In genomic region chr19:4813015-4813414, GRCm38 (mm10) we compare ENCODE assay signal across 10 mouse cellular contexts. TPM values are rescaled to one million over a fixed set of nuclear protein-coding genes. Genes with fewer than 3 reads are reported as not detected.
DNase-seq lines count a peak whose midpoint lies in the region; ATAC-seq and TF ChIP-seq lines count a peak whose summit lies in the region.
"Had no signal": no experiment of that assay in that cellular context is flagged by ENCODE, and none has a peak within 500 bp of the region (broad histone marks: within the 10 kb centered on the region; RNA-seq: fewer than 3 reads in every experiment).

No protein-coding gene starts in this region.

- no peak for TF ChIP-seq POLR2A in ES-Bruce4 (IDR thresholded peaks at IDR 0.05; ENCODE audit: insufficient read depth, low read length)

- TF ChIP-seq CTCF in kidney, postnatal 0 days (IDR thresholded peaks at IDR 0.05; ENCODE audit: low read depth): peak; percentile 52
- TF ChIP-seq CTCF in ES-Bruce4 (IDR thresholded peaks at IDR 0.05; ENCODE audit: low read depth, low read length): peak; percentile 70

- no peak overlapping the region for H3K9ac ChIP-seq in kidney, postnatal 0 days (ENCODE audit: low read depth, low read length)
- no peak overlapping the region for H3K9ac ChIP-seq in kidney, embryonic 14.5 days (ENCODE audit: low read depth, low read length)
- no peak overlapping the region for H3K9ac ChIP-seq in ES-Bruce4 (ENCODE audit: low read depth, poor library complexity, severe bottlenecking)
- H3K9ac ChIP-seq: hindbrain, embryonic 15.5 days had no signal

- H3K27ac ChIP-seq in kidney, postnatal 0 days: no peak overlapping the region
- no peak overlapping the region for H3K27ac ChIP-seq in kidney, embryonic 14.5 days (ENCODE audit: low read depth, low read length)
- H3K27ac ChIP-seq in ES-Bruce4 (ENCODE audit: insufficient read depth, low read length): no peak overlapping the region
- no peak overlapping the region for H3K27ac ChIP-seq in heart, embryonic 10.5 days

- H3K36me3 ChIP-seq in kidney, postnatal 0 days (ENCODE audit: insufficient read depth, low read length): no peaks in the 10 kb centered on the region
- H3K36me3 ChIP-seq in kidney, embryonic 14.5 days (ENCODE audit: control insufficient read depth, insufficient read depth, low read length): no peaks in the 10 kb centered on the region
- no peaks in the 10 kb centered on the region for H3K36me3 ChIP-seq in ES-Bruce4 (ENCODE audit: control insufficient read depth, insufficient read depth, low read length, poor library complexity, severe bottlenecking)
- no peaks in the 10 kb centered on the region for H3K36me3 ChIP-seq in heart, embryonic 10.5 days
- H3K36me3 ChIP-seq: hindbrain, embryonic 15.5 days had no signal

- 87% methylated on average over 6 of the region's 6 CpGs for WGBS in kidney, postnatal 0 days
- 87% methylated on average over 6 of the region's 6 CpGs for WGBS in kidney, embryonic 14.5 days
- WGBS in heart, embryonic 10.5 days: 69% methylated on average over 6 of the region's 6 CpGs

- H3K4me3 ChIP-seq in kidney, postnatal 0 days (replicated peaks; ENCODE audit: low read depth, low read length): no peak overlapping the region
- no peak overlapping the region for H3K4me3 ChIP-seq in kidney, embryonic 14.5 days (ENCODE audit: low read length)
- no peak overlapping the region for H3K4me3 ChIP-seq in ES-Bruce4 (ENCODE audit: low read depth, low read length)
- no peak overlapping the region for H3K4me3 ChIP-seq in heart, embryonic 10.5 days

- no peak for DNase-seq in kidney, postnatal 0 days (ENCODE audit: low spot score)
- DNase-seq in ZHBTc4 (ENCODE audit: low read depth, low spot score): peak; percentile 90
- DNase-seq in naive thymus-derived CD4-positive, alpha-beta T cell, adult 2 months (ENCODE audit: low read depth): peak; percentile 59
- no peak for DNase-seq in heart, embryonic 10.5 days (ENCODE audit: low spot score)
- no peak for DNase-seq in right cerebral cortex, adult 18-20 months

- H3K4me1 ChIP-seq in kidney, postnatal 0 days (replicated peaks; ENCODE audit: insufficient read depth, low read length): peaks cover 10% of the 10 kb centered on the region; the same call in 1 of the 2 replicates
- H3K4me1 ChIP-seq in kidney, embryonic 14.5 days (ENCODE audit: control insufficient read depth, insufficient read depth, low read length): peaks cover 17% of the 10 kb centered on the region
- peaks cover 2% of the 10 kb centered on the region for H3K4me1 ChIP-seq in ES-Bruce4 (ENCODE audit: control insufficient read depth, insufficient read depth, low read length)
- peaks cover 10% of the 10 kb centered on the region for H3K4me1 ChIP-seq in heart, embryonic 10.5 days

- no peak for ATAC-seq in kidney, postnatal 0 days (replicated peaks; ENCODE audit: low FRiP score, low read depth)
- no peak for ATAC-seq in kidney, embryonic 14.5 days (ENCODE audit: low FRiP score, low TSS enrichment)
- ATAC-seq in erythroblast, adult 5-6 weeks (replicated peaks; ENCODE audit: low FRiP score, poor library complexity, severe bottlenecking): no peak

- no peak overlapping the region for H3K4me2 ChIP-seq in kidney, postnatal 0 days (ENCODE audit: low read length)
- H3K4me2 ChIP-seq in kidney, embryonic 14.5 days (replicated peaks; ENCODE audit: low read depth, low read length): no peak overlapping the region

- H3K9me3 ChIP-seq in kidney, postnatal 0 days (replicated peaks; ENCODE audit: low read length): no peaks in the 10 kb centered on the region
- no peaks in the 10 kb centered on the region for H3K9me3 ChIP-seq in kidney, embryonic 14.5 days (ENCODE audit: control insufficient read depth, low read length)
- H3K9me3 ChIP-seq in ES-Bruce4 (replicated peaks; ENCODE audit: control insufficient read depth, insufficient read depth, low read length, poor library complexity, severe bottlenecking): no peaks in the 10 kb centered on the region
- H3K9me3 ChIP-seq in heart, embryonic 10.5 days: no peaks in the 10 kb centered on the region
- H3K9me3 ChIP-seq: hindbrain, embryonic 15.5 days had no signal

- H3K27me3 ChIP-seq in kidney, postnatal 0 days (ENCODE audit: insufficient read depth, low read length): no peaks in the 10 kb centered on the region
- no peaks in the 10 kb centered on the region for H3K27me3 ChIP-seq in kidney, embryonic 14.5 days (ENCODE audit: control insufficient read depth, insufficient read depth, low read length)
- no peaks in the 10 kb centered on the region for H3K27me3 ChIP-seq in ES-Bruce4 (ENCODE audit: control insufficient read depth, insufficient read depth, low read length, poor library complexity, severe bottlenecking)
- no peaks in the 10 kb centered on the region for H3K27me3 ChIP-seq in heart, embryonic 10.5 days (ENCODE audit: insufficient read depth, poor library complexity, severe bottlenecking)
- H3K27me3 ChIP-seq: hindbrain, embryonic 15.5 days had no signal

- no peak for TF ChIP-seq EP300 in ES-Bruce4 (IDR thresholded peaks at IDR 0.05; ENCODE audit: insufficient read depth, low read depth, low read length)

RNA-seq across cellular contexts. Expression of gene Rbm14, which starts 1.6 kb away (rescaled TPM):
- polyA plus RNA-seq in kidney, postnatal 0 days (2015; fragmentation: Nextera tagmentation; extraction: Ambion mirVana): 43.8 and 48.8 TPM in 2 replicates
- polyA plus RNA-seq in kidney, embryonic 14.5 days (2014; fragmentation: Nextera tagmentation; extraction: Ambion mirVana): 71.4 and 102 TPM in 2 replicates
- 79.2 and 85.2 TPM in 2 replicates for polyA plus RNA-seq in ES-Bruce4 (2011; ENCODE audit: insufficient read depth, insufficient read length, low read depth, missing spikeins)
- 78.0 and 92.7 TPM in 2 replicates for polyA plus RNA-seq in heart, embryonic 10.5 days (2016; fragmentation: Nextera tagmentation; extraction: Ambion mirVana)
- 63.8 and 73.6 TPM in 2 replicates for total RNA-seq in erythroblast, adult 5-6 weeks (2015; ENCODE audit: low replicate concordance)
- 59.4 and 71.3 TPM in 2 replicates for total RNA-seq in erythroblast, adult 5-6 weeks (2017; ENCODE audit: low replicate concordance)

RNA-seq across cellular contexts. Expression of gene Gm21992, which starts 1.6 kb away (rescaled TPM):
- polyA plus RNA-seq in kidney, postnatal 0 days (2015; fragmentation: Nextera tagmentation; extraction: Ambion mirVana): 24.4 and 27.3 TPM in 2 replicates
- 30.6 and 41.2 TPM in 2 replicates for polyA plus RNA-seq in kidney, embryonic 14.5 days (2014; fragmentation: Nextera tagmentation; extraction: Ambion mirVana)
- 22.2 and 23.5 TPM in 2 replicates for polyA plus RNA-seq in ES-Bruce4 (2011; ENCODE audit: insufficient read depth, insufficient read length, low read depth, missing spikeins)
- 21.5 and 23.0 TPM in 2 replicates for polyA plus RNA-seq in heart, embryonic 10.5 days (2016; fragmentation: Nextera tagmentation; extraction: Ambion mirVana)
- 7.7 and 74.0 TPM in 2 replicates for total RNA-seq in erythroblast, adult 5-6 weeks (2015; ENCODE audit: low replicate concordance)
- 20.6 and 28.2 TPM in 2 replicates for total RNA-seq in erythroblast, adult 5-6 weeks (2017; ENCODE audit: low replicate concordance)

RNA-seq across cellular contexts. Expression of gene Rbm4, which starts 19.3 kb away (rescaled TPM):
- 39.2 and 40.8 TPM in 2 replicates for polyA plus RNA-seq in kidney, postnatal 0 days (2015; fragmentation: Nextera tagmentation; extraction: Ambion mirVana)
- polyA plus RNA-seq in kidney, embryonic 14.5 days (2014; fragmentation: Nextera tagmentation; extraction: Ambion mirVana): 64.7 and 69.6 TPM in 2 replicates
- polyA plus RNA-seq in ES-Bruce4 (2011; ENCODE audit: insufficient read depth, insufficient read length, low read depth, missing spikeins): 67.6 and 72.7 TPM in 2 replicates
- 59.6 and 68.1 TPM in 2 replicates for polyA plus RNA-seq in heart, embryonic 10.5 days (2016; fragmentation: Nextera tagmentation; extraction: Ambion mirVana)
- total RNA-seq in erythroblast, adult 5-6 weeks (2015; ENCODE audit: low replicate concordance): 50.5 and 66.9 TPM in 2 replicates
- total RNA-seq in erythroblast, adult 5-6 weeks (2017; ENCODE audit: low replicate concordance): 139 and 185 TPM in 2 replicates

RNA-seq across cellular contexts. Expression of gene Ccs, which starts 26.1 kb away (rescaled TPM):
- polyA plus RNA-seq in kidney, postnatal 0 days (2015; fragmentation: Nextera tagmentation; extraction: Ambion mirVana): 72.9 and 82.1 TPM in 2 replicates
- 53.5 and 57.4 TPM in 2 replicates for polyA plus RNA-seq in kidney, embryonic 14.5 days (2014; fragmentation: Nextera tagmentation; extraction: Ambion mirVana)
- polyA plus RNA-seq in ES-Bruce4 (2011; ENCODE audit: insufficient read depth, insufficient read length, low read depth, missing spikeins): 36.6 and 37.3 TPM in 2 replicates
- polyA plus RNA-seq in heart, embryonic 10.5 days (2016; fragmentation: Nextera tagmentation; extraction: Ambion mirVana): 39.7 and 54.2 TPM in 2 replicates
- total RNA-seq in erythroblast, adult 5-6 weeks (2015; ENCODE audit: low replicate concordance): 12.3 and 18.8 TPM in 2 replicates
- 24.4 and 66.9 TPM in 2 replicates for total RNA-seq in erythroblast, adult 5-6 weeks (2017; ENCODE audit: low replicate concordance)

RNA-seq across cellular contexts. Expression of gene Ccdc87, which starts 26.2 kb away (rescaled TPM):
- 0.04 TPM in 1 of 2 replicates, not detected in the other for polyA plus RNA-seq in kidney, postnatal 0 days (2015; fragmentation: Nextera tagmentation; extraction: Ambion mirVana)
- not detected in 2 replicates for polyA plus RNA-seq in kidney, embryonic 14.5 days (2014; fragmentation: Nextera tagmentation; extraction: Ambion mirVana)
- polyA plus RNA-seq in ES-Bruce4 (2011; ENCODE audit: insufficient read depth, insufficient read length, low read depth, missing spikeins): 0.27 TPM in 1 of 2 replicates, not detected in the other
- polyA plus RNA-seq in heart, embryonic 10.5 days (2016; fragmentation: Nextera tagmentation; extraction: Ambion mirVana): 0.17 TPM in 1 of 2 replicates, not detected in the other
- not detected in 2 replicates for total RNA-seq in erythroblast, adult 5-6 weeks (2015; ENCODE audit: low replicate concordance)
- not detected in 2 replicates for total RNA-seq in erythroblast, adult 5-6 weeks (2017; ENCODE audit: low replicate concordance)
- total RNA-seq: common myeloid progenitor, adult 5-6 weeks had no signal

Comparison
In these comparisons a context has a peak if more than half of its experiments do, and no peak if none do; other contexts are left out.
1. DNase-seq: peak in ZHBTc4 (single experiment) and naive thymus-derived CD4-positive, alpha-beta T cell, adult 2 months (single experiment); none in kidney, postnatal 0 days (single experiment), heart, embryonic 10.5 days (single experiment) and right cerebral cortex, adult 18-20 months (single experiment).